Mouse (Mus musculus) left cerebral cortex, postnatal 14 days (tissue): Measurements from ENCODE around the gene Vps41. TPM values are rescaled to one million over a fixed set of nuclear protein-coding genes. Genes with fewer than 3 reads are reported as not detected.

Source experiments
- DNase-seq, 2 experiments: peaks; one replicate each; pipeline ENCODE4 v3.0.0; 2021 to 2022; ENCODE audit warnings: low spot score in 2 of 2, mixed read lengths in 1 of 2
- intact Hi-C: fragments of 180-260 bp; cut with DNase I; formaldehyde crosslinking; loops from one replicate; pipeline ENCODE4 v1.15.1; 2025
- long read RNA-seq, 2 experiments: library from polyadenylated mRNA; stranded (forward); transcript quantifications; one replicate each; pipeline ENCODE4 v2.0.0; 2021
- total RNA-seq, 2 experiments: library from RNA; stranded (reverse); gene quantifications; 2 replicates each; pipeline ENCODE4 v1.2.3; 2021

The Vps41 gene
- total RNA-seq: 100 to 1,000 TPM; 135 to 141 TPM
- long read RNA-seq, experiment 1, transcript Vps41-201 (29 exons, 3,199 nt): major isoform, 218 of 270 reads
- long read RNA-seq, experiment 1, partial matches to known transcripts: 20 of 270 reads
- long read RNA-seq, experiment 1, other reads (novel, unspliced or antisense): 31 of 270 reads
- long read RNA-seq, experiment 2, transcript Vps41-201 (29 exons, 3,199 nt): major isoform, 143 of 178 reads
- long read RNA-seq, experiment 2, partial matches to known transcripts: 15 of 178 reads
- long read RNA-seq, experiment 2, other reads (novel, unspliced or antisense): 20 of 178 reads

DNA sequence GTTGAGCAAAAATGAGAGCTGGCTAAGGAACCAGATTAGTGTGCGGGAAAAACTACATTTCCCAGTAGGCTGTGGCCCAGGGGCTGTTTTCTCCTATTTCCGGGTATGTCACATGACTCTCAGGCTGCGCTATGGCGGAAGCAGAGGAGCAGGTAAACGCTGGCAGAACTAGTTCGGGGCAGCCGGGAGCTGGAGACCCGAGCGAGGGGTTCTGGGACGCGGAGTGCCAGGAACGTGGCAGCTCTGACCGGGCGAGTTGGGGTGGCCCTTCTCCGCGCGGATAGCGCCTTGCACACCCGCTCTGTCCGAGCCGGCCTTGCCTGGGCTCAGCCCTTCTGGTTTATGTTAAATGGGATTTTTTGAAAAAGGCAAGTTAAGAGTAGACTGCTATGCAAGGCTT, at the start of gene Vps41:
Gene Vps41, plus strand, starts transcription at position 102 of the 400 bp plus-strand sequence.
- peak; percentile 85 to 92 for DNase-seq
- intact Hi-C loops: no loop called here

DNA sequence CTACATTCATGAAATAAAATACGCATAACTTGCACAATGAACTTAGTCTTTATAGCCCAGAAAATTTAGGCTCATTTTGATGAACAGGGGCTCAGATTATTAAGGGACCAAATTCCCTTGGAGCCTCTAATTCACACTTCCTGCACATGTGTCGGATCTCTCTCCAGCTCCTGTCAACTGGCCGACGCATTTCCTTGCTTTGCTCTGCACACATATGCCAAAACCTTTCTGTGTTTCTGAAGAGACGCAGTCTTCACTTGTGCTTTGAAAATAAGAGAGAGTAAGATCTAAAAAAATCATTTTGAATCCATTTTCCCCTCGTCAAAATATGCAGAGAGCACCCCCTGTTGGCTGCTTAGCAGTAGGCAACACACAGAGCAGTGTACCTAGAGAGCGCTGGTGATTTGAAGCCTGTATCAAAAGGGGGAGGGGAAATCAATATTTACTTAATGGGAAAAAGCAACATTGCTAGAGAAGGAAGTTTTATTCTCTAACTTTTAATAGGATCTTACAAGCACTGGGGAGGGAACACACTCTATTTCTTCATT, 18.5 kb upstream of the Vps41 start:
- peak; percentile 59 to 72 for DNase-seq
- intact Hi-C loops: loop anchor here (2.0 to 10.0 kb wide), 2 partner anchors 574 to 642 kb away; no protein-coding TSS in a partner anchor

DNA sequence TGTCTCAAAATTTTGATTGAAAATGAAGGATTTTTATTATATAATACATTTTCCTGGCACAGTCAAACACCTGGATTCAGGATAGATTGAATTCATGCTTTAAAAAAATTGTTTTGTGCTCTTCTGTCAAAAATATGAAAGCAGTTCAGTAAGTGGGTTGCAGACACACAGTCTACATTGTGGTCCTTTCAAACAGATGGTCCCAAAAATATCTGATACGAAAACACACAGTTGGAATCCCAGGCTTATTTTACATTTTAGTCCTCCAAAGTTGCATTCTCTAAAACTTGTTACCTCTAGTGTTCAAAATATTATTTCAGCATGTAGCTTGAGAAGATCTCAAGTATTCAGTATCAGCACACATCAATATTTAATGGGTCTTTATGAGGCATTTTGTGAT, 5.4 kb upstream of the Vps41 start:
- intact Hi-C loops: loop anchor here (5.0 kb wide), 1 partner anchor 101 kb away; no protein-coding TSS in a partner anchor

DNA sequence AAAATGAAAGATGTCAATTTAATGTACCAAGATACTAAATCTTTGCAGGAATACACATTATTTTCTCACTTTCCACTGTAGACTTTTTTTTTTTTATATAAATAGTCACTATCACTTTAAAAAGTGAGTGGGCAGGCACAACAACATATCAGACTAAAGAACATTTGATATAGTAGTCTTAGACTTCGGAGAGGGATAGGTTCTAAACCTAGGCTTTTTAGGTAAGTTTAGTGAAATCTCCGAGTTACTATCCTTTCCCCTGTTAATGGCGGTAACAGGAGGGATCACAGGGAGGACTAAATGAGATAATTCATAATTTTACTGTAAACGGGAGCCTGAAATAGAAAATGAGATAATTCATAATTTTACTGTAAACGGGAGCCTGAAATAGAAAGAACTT, 379 bp upstream of the Vps41 start:
- DNase-seq: no peak
- intact Hi-C loops: no loop called here

More for the DNA sequence above, 5.4 kb upstream of the Vps41 start:
- DNase-seq: no peak

DNA sequence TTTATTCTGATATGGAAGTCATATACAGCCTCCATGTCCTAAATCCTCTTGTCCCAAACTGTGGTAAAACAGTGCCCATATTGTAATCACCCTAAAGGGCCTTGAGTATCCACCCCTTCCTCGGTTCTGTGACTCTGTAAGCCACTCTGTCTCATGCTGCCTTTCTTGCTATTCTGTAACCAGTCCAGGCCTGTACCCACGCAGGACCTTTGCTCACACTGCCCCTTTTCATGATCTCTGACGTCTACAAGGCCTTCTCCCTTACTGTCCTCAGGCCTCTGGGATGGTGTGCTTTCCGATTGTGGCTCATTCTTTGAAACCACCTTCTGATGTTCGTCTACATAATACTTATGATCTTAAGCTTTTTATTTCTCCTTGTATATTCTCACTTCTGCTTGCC, 1.4 kb downstream of the Vps41 start:
- intact Hi-C loops: no loop called here
- no peak for DNase-seq

DNA sequence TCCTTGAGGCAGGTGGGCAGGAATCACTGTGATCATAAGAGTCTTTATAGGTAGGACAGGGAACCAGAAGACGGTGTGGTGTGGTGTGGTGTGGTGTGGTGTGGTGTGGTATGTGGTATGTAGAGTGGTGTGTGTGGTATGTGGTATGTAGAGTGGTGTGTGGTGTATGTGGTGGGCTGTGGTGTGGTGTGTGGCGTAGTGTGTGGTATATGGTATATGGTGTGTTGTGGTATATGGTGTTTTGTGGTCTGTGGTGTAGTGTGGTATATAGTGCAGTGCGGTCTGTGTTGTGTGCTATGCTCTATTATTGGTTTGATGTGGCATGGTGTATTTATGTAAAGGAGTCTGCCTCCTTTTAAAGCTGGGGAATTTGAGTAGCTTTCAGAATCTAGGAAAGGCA, 13.6 kb downstream of the Vps41 start:
- DNase-seq: no peak
- intact Hi-C loops: no loop called here

DNA sequence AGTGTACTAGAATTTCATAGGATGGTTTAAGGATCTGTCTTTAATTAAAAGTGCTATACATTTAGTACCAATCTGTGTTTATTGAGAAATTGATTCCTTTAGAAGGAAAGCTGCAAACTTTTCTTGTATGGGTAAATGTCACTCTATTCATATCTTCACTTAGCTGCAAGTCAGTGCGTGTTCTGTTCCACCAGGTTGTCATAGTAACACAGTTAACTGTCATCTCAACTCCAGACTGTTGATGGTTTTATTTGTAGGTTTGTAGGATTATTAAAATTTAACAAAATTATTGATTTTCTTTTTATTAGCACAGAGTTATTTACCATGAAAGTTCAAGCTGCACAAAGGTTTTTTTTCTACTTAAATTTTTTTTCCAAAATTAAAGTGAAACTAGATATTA, 19.5 kb downstream of the Vps41 start:
- intact Hi-C loops: no loop called here
- DNase-seq: no peak

DNA sequence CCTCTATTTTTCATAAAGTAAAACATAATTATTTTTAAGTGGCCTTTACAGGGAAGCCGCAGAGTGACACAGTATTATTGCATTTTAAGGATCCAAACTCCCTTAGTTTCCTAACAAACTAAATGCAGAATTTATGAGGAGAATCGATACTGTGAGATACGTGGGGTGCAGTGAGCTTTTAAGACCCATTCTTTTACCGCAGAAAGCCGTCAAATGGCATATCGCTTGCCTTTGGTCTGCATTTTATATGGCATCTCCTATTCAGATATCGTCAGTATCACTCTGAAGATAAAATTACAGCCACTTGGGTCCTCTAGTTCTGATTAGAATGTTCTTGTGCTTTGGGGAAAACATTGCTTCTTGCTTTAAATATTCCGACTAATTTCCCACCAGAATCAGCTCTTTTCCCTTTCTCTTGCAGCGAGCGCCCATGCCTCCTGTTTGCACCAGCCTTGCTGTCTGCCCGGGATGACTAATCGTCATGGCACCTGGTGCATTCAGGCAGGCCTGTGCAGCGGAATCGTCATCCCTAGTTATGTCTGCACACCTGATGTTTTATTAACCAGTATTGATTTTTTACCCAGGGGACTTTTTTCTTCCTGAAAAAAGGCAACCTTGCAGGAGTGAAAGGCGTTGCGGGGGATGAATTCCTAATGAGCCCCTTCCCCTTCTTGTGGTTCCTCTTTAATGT, 26.6 kb downstream of the Vps41 start:
- intact Hi-C loops: no loop called here
- peak; percentile 46 to 52 for DNase-seq

DNA sequence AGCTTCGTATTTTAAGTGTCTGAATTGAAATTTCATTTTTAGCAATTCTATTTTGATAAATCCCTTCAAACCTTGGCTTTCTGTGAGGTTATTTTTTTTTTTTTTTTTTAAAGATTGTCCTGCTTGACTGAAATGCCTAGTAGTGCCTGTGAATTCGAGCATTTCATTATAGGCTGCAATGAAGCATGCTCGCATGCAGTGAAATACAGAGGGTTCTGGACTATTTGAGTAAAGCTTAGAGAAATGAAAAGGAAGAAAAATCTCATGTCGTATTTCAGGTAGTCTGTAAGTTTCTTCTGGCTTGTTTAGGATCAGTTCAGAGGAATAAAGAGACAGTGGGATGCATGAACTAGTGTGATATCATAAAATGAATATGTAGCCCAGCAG, 27.2 kb downstream of the Vps41 start:
- intact Hi-C loops: no loop called here
- no peak for DNase-seq

DNA sequence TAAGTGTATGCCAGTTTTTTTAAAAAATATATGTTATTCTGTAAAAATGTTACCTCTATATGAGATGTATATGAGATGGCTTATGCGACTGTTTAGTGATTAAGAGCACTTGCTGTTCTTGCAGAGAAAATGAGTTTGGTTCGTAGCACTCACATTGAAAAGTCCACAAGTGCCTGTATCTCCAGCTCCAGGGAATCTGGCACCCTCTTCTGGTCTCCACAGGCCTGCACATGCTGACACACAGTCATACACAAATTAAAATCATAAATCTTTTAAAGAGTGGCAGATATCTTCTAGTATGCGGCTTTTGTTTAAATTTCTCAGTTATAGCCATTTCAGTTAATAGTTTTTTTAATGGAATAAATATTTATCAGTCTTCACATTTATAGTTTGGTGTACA, 40.9 kb downstream of the Vps41 start:
- intact Hi-C loops: no loop called here
- DNase-seq: peak in 1 of 2 experiments; percentile 15

DNA sequence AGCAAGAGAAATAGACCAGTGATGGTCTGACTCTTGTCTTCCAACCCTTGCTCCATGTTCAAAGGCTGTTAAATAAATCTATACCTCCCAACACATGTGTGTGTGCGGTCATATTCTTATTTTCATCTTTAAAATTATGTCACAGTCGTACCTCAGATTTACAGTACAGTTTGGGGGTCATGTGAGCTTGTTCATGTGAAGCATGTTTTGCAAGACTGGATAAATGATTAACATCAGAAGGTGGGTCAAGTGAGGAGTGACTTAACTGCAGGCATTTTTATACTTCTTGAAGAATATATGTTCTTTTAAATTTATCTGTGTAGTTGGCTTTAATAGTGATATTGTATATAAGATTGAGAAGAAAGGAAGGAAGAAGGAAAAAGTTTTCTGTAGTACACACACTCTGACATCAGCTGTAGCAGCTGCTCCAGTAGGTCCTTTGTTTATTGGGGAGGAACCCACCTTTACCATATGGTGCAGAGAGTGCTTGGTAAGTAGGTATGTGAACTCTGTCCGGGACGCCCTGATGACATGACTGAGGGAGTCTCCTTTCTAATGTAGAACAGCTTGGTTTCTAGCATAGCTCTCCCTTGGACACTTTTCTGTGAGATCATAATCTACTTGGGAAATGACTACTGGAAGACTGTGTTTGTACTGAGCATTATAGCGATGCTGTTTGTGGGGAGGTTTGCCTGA, 42.4 kb downstream of the Vps41 start:
- DNase-seq: no peak
- intact Hi-C loops: no loop called here

DNA sequence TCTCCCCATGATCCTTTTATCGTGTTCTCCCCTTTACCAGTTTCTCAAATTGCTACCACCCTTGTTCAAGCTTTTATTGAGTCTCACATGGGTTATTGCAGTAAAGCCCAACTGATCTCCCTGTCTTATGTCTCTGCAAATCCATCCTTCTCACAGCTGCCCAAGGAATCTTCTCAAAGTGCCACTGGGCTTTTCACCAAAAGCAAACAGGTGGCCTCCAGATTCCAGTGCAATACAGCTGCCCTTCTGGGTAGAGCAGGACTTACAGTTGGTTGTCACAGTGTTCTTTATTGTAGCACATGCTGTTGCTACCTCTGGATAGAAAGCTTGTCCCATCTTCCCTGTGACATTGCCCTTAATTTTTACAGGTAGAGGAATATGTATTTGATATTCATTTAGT, 44.4 kb downstream of the Vps41 start:
- no peak for DNase-seq
- intact Hi-C loops: no loop called here

DNA sequence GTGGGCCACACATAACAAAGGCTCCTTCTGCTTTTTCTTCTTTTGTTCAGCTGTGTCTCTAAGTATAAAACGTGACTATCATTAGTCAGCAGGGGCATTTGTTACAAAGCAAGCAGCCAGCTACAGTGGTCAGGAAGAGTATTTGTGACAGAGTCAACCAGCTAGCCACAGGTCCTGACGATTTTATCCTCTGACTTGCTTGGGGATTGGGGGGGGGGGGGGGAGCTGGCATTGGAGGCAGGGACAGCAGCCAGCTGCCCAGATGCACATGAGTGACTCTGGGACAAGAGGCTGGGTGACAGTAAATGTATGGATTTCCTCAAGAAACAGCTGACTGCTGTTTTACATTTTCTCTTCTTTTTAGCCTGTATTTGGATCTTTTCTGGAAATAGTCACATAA, 50.8 kb downstream of the Vps41 start:
- no peak for DNase-seq
- intact Hi-C loops: no loop called here

DNA sequence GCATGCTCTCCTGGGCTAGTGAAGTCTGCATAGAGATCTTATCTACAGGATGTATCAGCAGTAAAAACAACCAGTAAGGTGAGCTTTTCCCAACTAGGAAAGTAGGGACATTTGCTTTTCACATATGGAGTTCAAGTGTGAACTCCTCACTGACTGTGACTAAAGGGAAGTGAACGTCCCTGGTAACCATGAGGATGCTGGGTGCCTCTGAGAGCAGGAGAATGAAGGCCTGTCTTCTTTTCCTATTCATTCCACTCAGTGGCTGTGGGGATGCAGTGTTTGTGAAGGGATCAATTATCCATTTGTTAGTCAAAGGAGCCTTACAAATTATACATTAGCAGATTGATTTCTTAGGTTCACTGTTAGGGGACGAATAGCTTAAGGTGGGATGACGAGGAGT, 51.4 kb downstream of the Vps41 start:
- DNase-seq: no peak
- intact Hi-C loops: no loop called here

DNA sequence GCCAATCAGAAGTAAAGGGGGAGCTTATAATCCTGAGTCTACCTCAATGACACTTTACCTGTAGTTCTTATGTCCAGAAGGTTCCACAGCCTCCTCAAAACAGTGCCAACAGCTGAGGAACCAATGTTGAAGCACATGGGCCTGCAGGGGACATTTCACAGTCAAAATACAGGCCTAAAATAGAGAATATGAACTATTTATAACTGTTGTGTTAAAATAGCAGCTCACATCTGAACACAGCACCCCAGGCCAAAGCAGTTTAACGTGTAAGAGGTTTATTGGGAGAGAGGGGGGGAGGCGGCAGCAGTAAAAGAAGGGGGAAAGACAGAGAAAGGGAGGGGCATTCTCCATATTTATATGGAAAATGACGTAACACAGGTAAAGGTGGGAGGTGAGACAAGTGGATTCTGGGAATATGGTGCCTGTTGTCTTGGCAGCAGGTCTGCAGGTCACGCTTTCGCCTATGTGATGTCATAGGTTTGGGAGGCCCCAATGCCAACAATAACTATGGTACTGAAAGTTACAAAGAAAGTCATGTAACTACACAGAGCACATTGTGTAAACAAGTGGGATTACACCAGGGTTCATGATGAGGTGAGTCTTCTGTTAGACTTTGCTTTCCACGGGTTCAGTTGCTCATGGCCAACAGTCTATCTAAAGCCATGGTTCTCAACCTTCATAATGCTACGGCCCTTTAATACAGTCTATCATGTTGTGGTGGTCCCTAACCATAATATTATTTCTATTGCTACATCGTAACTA, 56.5 kb downstream of the Vps41 start:
- DNase-seq: no peak
- intact Hi-C loops: no loop called here

DNA sequence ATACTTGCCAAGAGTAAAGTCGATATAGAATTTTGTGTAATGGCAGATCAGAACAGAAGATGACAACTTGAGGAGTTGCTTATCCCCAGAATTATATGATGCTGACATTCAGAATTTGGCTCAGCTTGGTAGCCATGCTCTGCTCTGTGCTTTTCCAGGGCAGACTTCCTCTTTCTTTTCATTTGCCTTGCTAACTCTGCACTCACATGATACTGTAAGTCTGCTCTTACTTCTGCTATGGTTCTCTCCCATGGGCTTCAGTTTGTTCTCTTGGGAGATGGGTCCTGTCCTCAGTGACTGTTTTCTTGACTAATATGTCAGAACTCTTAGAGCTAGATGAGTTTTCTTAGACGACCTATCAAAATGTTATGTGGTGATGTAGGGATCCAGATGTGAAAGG, 64.2 kb downstream of the Vps41 start:
- DNase-seq: no peak
- intact Hi-C loops: no loop called here

DNA sequence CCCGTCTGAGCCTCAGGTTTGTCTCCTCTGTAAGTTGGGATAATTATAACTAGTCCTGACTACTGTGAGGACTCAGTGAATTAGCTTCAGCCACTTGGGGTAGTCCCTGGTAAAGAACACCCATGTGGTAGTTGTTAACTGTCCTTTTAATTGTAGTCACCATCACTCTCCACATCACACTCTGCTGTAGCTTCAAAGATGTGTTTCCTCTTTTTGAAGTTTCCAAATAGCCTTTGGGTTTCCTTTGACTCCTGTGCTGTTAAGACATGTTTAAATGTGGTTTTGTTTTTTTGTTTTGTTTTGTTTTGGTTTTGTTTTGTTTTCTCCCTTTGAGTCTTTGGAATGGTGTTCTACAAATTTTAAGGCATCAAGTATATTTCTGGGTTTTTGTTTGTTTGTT, 68.6 kb downstream of the Vps41 start:
- intact Hi-C loops: no loop called here

DNA sequence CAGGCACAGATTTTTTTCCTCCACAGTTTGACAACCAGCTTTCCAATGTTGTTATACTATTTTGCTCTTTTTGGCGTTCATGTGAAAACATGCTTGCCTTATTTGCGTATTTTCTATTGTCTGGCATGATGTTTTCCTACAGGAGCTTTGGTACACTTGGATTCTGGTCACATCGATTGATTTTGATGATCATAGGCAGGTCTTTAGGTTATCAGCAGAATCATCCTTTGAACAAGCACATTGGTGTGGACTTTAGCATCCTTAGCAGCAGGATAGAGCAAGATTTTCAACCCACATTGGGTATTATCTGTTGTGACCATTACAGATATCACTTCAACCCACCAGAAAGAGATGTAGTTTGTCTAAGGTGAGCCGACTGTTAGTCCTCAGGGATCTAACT, 71.0 kb downstream of the Vps41 start:
- intact Hi-C loops: no loop called here
- DNase-seq: no peak

More for the DNA sequence above, 68.6 kb downstream of the Vps41 start:
- DNase-seq: no peak

DNA sequence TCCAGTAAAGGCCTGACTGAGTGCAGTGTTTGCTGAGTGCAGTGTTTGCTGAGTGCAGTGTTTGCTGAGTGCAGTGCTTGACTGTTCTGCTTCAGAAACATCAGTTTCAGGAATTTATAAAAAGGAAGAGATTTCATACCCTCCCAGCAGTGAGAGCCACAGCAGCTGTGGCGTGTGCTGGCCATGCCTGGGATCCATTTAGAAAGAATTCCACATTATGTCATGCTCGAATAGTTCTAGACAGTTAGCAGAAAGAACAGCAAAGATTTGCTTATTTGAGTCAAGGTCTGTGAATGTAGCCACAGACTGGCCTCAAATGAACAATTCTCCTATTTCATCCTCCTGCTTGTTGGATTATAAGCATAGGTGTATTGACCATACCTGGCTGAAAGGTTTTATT, 71.6 kb downstream of the Vps41 start:
- intact Hi-C loops: no loop called here
- DNase-seq: no peak

DNA sequence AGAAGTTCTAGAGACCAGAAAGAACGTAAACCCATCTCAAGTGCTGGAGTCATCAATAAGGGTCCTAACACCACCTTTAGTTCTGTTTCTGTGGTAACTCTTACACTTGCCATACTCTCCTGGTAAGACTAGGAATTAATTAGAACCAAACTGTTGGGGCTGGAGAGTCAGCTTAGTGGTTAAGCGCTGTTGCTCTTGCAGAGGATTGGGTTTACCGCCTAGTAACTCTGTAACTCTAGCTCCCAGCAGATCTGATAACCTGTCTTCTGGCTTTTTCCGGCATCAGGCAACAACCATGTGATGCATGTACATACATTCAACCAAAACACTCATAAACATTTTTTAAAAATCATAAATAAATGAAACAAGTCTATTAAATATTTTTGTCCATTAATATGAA, 72.6 kb downstream of the Vps41 start:
- intact Hi-C loops: no loop called here
- DNase-seq: no peak
